Mouse (Mus musculus) embryonic facial prominence, embryonic 15.5 days (tissue): Measurements from ENCODE around the gene Atxn7l3. TPM values are rescaled to one million over a fixed set of nuclear protein-coding genes. Genes with fewer than 3 reads are reported as not detected.

Source experiments
- ATAC-seq: fragments of 200-750 bp; cut with Nextera tagmentation; 2 replicates; pipeline ENCODE4 v1.8.0; 2017; ENCODE audit warnings: low read depth, moderate TSS enrichment; ENCODE audit not compliant: insufficient number of reproducible peaks, low FRiP score, low TSS enrichment
- H3K27ac ChIP-seq: fragments of 300-500 bp; sonication (generic); replicated peaks from 2 replicates; pipeline ENCODE4 v1.5.1; 2015; ENCODE audit warnings: mild to moderate bottlenecking, inconsistent platforms
- H3K27me3 ChIP-seq: fragments of 300-500 bp; sonication (generic); 2 replicates; pipeline ENCODE4 v1.6.1; 2015; ENCODE audit warnings: inconsistent platforms
- H3K36me3 ChIP-seq: fragments of 300-500 bp; sonication (generic); 2 replicates; pipeline ENCODE4 v1.6.1; 2015; ENCODE audit warnings: mild to moderate bottlenecking, inconsistent platforms
- H3K4me1 ChIP-seq: fragments of 300-500 bp; sonication (generic); 2 replicates; pipeline ENCODE4 v1.6.1; 2015; ENCODE audit warnings: inconsistent platforms
- H3K4me2 ChIP-seq: fragments of 300-500 bp; sonication (generic); replicated peaks from 2 replicates; pipeline ENCODE4 v1.6.1; 2015; ENCODE audit warnings: mild to moderate bottlenecking, inconsistent platforms
- H3K4me3 ChIP-seq: fragments of 300-500 bp; sonication (generic); replicated peaks from 2 replicates; pipeline ENCODE4 v1.5.1; 2015; ENCODE audit warnings: mild to moderate bottlenecking, inconsistent platforms
- H3K9ac ChIP-seq: fragments of 300-500 bp; sonication (generic); 2 replicates; pipeline ENCODE4 v1.6.1; 2015; ENCODE audit warnings: inconsistent platforms
- H3K9me3 ChIP-seq: fragments of 300-500 bp; sonication (generic); replicated peaks from 2 replicates; pipeline ENCODE4 v1.6.1; 2016; ENCODE audit warnings: inconsistent platforms
- WGBS: fragments of 180-500 bp; shearing (Covaris S2); methylation state at CpG from one replicate; pipeline ENCODE4 v1.1.7; 2015; 5-methylcytosine and 5-hydroxymethylcytosine counted together
- polyA plus RNA-seq: library from polyadenylated mRNA; unstranded; fragments of >200 nt; fragmentation: Nextera tagmentation; extraction: Ambion mirVana; gene quantifications from 2 replicates; pipeline ENCODE4 v1.2.1, GENCODE M21; 2015

Gene Atxn7l3
- polyA plus RNA-seq, 1 experiment from 2014 or later, result 18.4 TPM

DNA sequence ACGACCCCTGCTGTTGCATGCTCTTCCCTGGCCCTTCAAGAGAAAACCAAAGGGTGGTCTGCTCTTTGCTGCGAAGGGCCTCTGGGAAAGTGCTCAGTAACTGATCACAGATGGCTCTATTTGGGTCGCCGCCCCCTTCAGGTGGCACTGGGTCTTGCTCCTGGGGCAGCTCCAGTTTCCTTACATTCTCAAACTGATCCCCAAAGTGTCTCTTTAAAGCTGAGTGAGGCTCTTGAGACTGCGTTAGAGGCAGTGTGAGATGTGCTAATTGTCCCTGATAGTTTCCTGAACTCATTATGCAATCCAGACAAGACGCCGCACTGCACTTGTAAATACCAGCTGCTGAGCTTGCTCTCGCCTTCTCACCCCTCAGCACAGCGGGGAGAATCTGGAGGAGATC, 38.9 kb downstream of the Atxn7l3 start:
- Histone ChIP-seq H3K9me3 (no peaks in the 10 kb centered on the region), H3K4me1 (peaks cover 17% of the 10 kb centered on the region), H3K27ac (peak overlapping the region; percentile 19; the same call in 1 of the 2 replicates), H3K27me3 (no peaks in the 10 kb centered on the region), H3K9ac (no peak overlapping the region), H3K4me3 (no peak overlapping the region), H3K4me2 (no peak overlapping the region), H3K36me3 (peaks cover 32% of the 10 kb centered on the region)
- WGBS, result 24% methylated on average over 9 of the region's 9 CpGs
- ATAC-seq, result no peak

GRCm38 (mm10) chr11:102249351-102250090, 46.9 kb downstream of the Atxn7l3 start:
- Histone ChIP-seq H3K27me3 (no peaks in the 10 kb centered on the region), H3K4me3 (peak overlapping the region; percentile 71), H3K36me3 (no peaks in the 10 kb centered on the region), H3K27ac (no peak overlapping the region), H3K9ac (peak overlapping the region; percentile 63), H3K4me2 (peak overlapping the region; percentile 98), H3K9me3 (no peaks in the 10 kb centered on the region), H3K4me1 (peaks cover 32% of the 10 kb centered on the region)
- 12% methylated on average over 9 of the region's 9 CpGs for WGBS
- no peak for ATAC-seq

DNA sequence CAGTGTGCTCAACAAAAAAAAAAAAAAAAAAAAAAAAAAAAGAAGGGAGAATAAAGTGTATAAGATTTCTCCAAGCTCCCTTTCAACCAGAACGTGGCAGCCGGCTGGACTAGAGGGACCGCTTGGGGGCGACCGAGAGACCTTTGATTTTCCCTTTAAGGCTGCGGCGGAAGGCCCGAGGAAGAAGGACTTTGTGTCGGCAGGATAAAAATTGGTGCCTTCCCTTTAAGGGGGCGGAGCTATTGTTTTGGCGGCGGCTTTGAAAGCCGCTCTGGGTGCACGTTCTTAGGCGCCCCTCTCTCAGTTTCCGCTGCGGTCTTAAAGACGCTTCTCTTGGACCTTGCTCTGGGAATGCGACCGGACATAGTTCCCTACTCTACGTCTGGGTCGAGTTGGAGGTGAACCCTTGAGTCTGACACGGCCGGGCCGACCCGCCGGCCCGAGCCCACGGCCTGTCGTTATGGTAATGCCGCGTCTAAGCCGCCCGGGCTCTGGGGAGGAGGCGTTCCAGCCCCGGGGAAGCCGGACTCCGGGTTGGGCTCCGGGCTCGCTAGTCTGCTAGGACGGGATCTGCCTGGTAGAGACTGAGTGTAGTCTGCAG, 47.7 kb downstream of the Atxn7l3 start, which contains the start of gene BC030867:
BC030867 (plus strand) TSS at position 253 of the 601 bp plus-strand sequence.
- H3K9ac ChIP-seq, result peak within 1 kb of the TSS; percentile 63
- H3K4me3 ChIP-seq, result peak within 1 kb of the TSS; percentile 71
- peak within 1 kb of the TSS; percentile 98 for H3K4me2 ChIP-seq
- WGBS, result 0% methylated on average over 41 of the region's 41 CpGs
- no peaks in the 10 kb centered on the region for H3K9me3 ChIP-seq
- H3K4me1 ChIP-seq, result peaks cover 34% of the 10 kb centered on the region
- 0 out of 2 replicates have a peak, but pooled peaks have one; percentile 29 for ATAC-seq
- H3K36me3 ChIP-seq, result no peaks in the 10 kb centered on the region
- H3K27me3 ChIP-seq, result no peaks in the 10 kb centered on the region
- peak within 1 kb of the TSS; percentile 51; the same call in 1 of the 2 replicates for H3K27ac ChIP-seq

GRCm38 (mm10) chr11:102246871-102247270, 49.6 kb downstream of the Atxn7l3 start:
- no peaks in the 10 kb centered on the region for H3K27me3 ChIP-seq
- no peak overlapping the region for H3K4me3 ChIP-seq
- H3K9ac ChIP-seq, result no peak overlapping the region
- no peak overlapping the region for H3K4me2 ChIP-seq
- H3K4me1 ChIP-seq, result peaks cover 34% of the 10 kb centered on the region
- peak overlapping the region; percentile 90 for H3K27ac ChIP-seq
- no peaks in the 10 kb centered on the region for H3K36me3 ChIP-seq
- WGBS, result 84% methylated on average over 4 of the region's 4 CpGs
- ATAC-seq, result no peak
- H3K9me3 ChIP-seq, result no peaks in the 10 kb centered on the region

GRCm38 (mm10) chr11:102246273-102246635, 50.2 kb downstream of the Atxn7l3 start:
- WGBS, result 45% methylated on average over 6 of the region's 6 CpGs
- Histone ChIP-seq H3K4me3 (no peak overlapping the region), H3K36me3 (no peaks in the 10 kb centered on the region), H3K4me2 (peak overlapping the region; percentile 64), H3K4me1 (peaks cover 34% of the 10 kb centered on the region), H3K9me3 (no peaks in the 10 kb centered on the region), H3K9ac (no peak overlapping the region), H3K27me3 (no peaks in the 10 kb centered on the region), H3K27ac (peak overlapping the region; percentile 90)
- ATAC-seq, result no peak

- Histone ChIP-seq H3K36me3 (no peaks in the 10 kb centered on the region), H3K4me3 (peak overlapping the region; percentile 39), H3K27ac (peak overlapping the region; percentile 90), H3K4me2 (peak overlapping the region; percentile 64), H3K9ac (no peak overlapping the region; the same call in 1 of the 2 replicates), H3K27me3 (no peaks in the 10 kb centered on the region), H3K9me3 (no peaks in the 10 kb centered on the region), H3K4me1 (peaks cover 34% of the 10 kb centered on the region)
- 24% methylated on average over 14 of the region's 14 CpGs for WGBS
- ATAC-seq, result peak; percentile 71
These were observed 50.7 kb downstream of the Atxn7l3 start for GRCm38 (mm10) chr11:102245581-102246272.

GRCm38 (mm10) chr11:102244926-102245449, 51.4 kb downstream of the Atxn7l3 start:
- no peaks in the 10 kb centered on the region for H3K27me3 ChIP-seq
- H3K4me2 ChIP-seq, result peak overlapping the region; percentile 64
- H3K4me3 ChIP-seq, result peak overlapping the region; percentile 39
- peak; percentile 84 for ATAC-seq
- under 1% methylated on average over 32 of the region's 32 CpGs for WGBS
- H3K27ac ChIP-seq, result peak overlapping the region; percentile 90
- H3K36me3 ChIP-seq, result no peaks in the 10 kb centered on the region
- no peaks in the 10 kb centered on the region for H3K9me3 ChIP-seq
- H3K9ac ChIP-seq, result peak overlapping the region; percentile 15
- peaks cover 34% of the 10 kb centered on the region for H3K4me1 ChIP-seq

DNA sequence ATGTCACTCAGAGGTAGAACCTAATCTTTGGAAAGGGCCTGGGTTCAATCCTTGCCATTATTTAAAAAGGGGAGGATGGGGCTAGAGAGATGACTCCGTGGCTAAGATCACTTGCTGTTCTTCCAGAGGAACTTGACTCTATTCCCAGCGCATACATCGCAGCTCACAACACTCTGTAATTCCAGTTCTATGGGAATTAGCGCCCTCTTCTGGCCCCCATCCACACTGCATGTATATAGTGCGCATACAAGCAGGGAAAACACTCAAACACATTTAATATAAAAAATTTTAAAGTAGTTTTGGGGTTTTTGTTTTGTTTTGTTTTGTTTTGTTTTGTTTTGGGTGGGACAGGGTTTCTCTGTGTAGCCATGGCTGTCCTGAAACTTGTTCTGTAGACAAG, 54.6 kb downstream of the Atxn7l3 start:
- no peaks in the 10 kb centered on the region for H3K27me3 ChIP-seq
- peaks cover 22% of the 10 kb centered on the region for H3K4me1 ChIP-seq
- no peak overlapping the region for H3K4me3 ChIP-seq
- H3K9me3 ChIP-seq, result no peaks in the 10 kb centered on the region
- 53% methylated on average over 5 of the region's 5 CpGs for WGBS
- no peaks in the 10 kb centered on the region for H3K36me3 ChIP-seq
- H3K4me2 ChIP-seq, result no peak overlapping the region
- ATAC-seq, result no peak
- H3K27ac ChIP-seq, result no peak overlapping the region
- no peak overlapping the region for H3K9ac ChIP-seq

DNA sequence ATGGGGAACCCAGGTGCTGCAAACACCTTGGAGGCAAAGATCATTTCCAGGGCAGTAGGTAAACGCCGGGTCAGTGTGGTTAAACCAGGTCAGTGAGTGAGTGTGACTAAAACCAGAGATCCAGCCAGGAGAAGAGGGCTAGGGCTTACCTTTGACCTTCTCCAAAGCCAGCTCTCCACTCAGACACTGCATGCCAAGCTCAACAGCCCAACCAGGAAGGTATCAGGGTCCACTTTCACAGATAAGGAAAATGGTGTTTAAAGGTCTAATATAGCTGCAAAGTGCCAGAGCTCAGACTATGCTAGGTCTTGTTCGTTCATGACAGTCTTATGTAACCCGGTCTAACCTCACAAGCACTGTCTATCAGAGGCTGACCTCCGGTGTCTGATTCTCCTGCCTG, 55.2 kb downstream of the Atxn7l3 start:
- H3K27me3 ChIP-seq, result no peaks in the 10 kb centered on the region
- no peak overlapping the region for H3K4me2 ChIP-seq
- no peaks in the 10 kb centered on the region for H3K9me3 ChIP-seq
- 85% methylated on average over 5 of the region's 5 CpGs for WGBS
- no peak overlapping the region for H3K4me3 ChIP-seq
- no peaks in the 10 kb centered on the region for H3K36me3 ChIP-seq
- peaks cover 19% of the 10 kb centered on the region for H3K4me1 ChIP-seq
- no peak overlapping the region for H3K9ac ChIP-seq
- no peak for ATAC-seq
- H3K27ac ChIP-seq, result no peak overlapping the region

DNA sequence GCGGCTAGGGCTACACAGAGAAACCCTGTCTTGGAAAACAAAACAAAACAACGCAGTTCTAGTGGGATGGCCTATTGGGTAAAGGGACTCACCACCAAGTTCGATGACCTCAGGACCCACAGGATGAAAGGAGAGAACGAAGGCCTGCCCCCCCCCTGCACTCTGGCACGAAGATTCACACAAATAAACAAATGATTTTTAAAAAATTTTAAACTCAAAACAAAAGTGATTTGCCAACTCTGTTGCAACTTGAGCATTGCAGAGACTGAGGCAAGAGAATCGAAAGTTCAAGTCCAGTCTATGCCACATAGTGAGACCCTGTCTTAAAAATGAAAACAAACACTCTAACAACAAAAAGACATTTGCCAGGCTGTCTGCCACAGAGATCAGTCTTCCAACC, 55.8 kb downstream of the Atxn7l3 start:
- no peak overlapping the region for H3K9ac ChIP-seq
- ATAC-seq, result no peak
- no peaks in the 10 kb centered on the region for H3K36me3 ChIP-seq
- H3K4me3 ChIP-seq, result no peak overlapping the region
- H3K27me3 ChIP-seq, result no peaks in the 10 kb centered on the region
- H3K27ac ChIP-seq, result no peak overlapping the region
- WGBS, result 88% methylated on average over 6 of the region's 6 CpGs
- H3K9me3 ChIP-seq, result no peaks in the 10 kb centered on the region
- H3K4me2 ChIP-seq, result no peak overlapping the region
- H3K4me1 ChIP-seq, result peaks cover 13% of the 10 kb centered on the region
